Mouse (Mus musculus) left cerebral cortex, postnatal 10 days (tissue): ENCODE data around the gene Rasal3. TPM values are rescaled to one million over a fixed set of nuclear protein-coding genes. Genes with fewer than 3 reads are reported as not detected.

ENCODE experiments used
- DNase-seq, 2 experiments: peaks; one replicate each; pipeline ENCODE4 v3.0.0; 2021 to 2022; ENCODE audit warnings: low spot score in 2 of 2, mixed read lengths in 1 of 2; ENCODE audit errors: extremely low spot score in 1 of 2
- intact Hi-C: fragments of 180-260 bp; cut with DNase I; formaldehyde crosslinking; loops from one replicate; pipeline ENCODE4 v1.15.1; 2025
- total RNA-seq, 2 experiments: library from RNA; stranded (reverse); gene quantifications; 2 replicates each; pipeline ENCODE4 v1.2.3; 2021

Gene Rasal3
- total RNA-seq, 2 experiments from 2014 or later = 2.9 to 3.4 TPM

DNA sequence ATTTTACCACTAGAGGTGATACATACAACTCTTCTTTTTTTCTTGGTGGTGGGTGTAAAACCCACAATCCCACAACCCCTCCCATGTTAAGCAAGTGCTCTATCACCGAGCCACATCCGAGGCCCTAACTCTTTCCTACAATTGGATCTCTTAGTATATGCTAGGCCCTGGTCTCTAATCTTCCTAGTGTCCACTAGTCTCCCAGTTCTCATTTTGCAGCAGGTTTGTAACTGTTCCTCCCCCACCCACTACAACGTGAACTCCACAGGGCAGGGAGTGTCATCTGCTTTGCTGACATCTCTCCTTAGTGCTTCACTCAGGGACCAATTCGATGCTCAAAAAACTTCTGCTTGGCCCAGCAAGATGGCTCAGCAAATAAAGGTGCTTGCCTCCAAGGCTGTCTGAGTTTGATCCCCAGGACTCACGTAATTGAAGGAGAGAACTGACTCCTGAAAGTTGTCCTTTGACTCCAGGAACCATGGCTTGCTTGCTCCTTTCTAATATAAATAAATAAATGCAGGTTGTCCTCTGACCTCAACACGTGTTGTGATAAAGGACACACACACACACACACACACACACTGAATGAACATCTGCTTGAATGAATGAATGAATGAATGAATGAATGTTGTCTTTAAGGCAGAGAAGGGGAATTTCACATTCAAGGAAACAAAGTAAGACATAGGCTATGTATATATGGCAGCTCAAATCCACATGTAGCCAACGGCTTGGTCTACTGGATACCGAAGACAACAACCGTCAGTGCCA, 1.2 kb downstream of the Rasal3 start:
- DNase-seq = no peak
- intact Hi-C loops = no loop called here

DNA sequence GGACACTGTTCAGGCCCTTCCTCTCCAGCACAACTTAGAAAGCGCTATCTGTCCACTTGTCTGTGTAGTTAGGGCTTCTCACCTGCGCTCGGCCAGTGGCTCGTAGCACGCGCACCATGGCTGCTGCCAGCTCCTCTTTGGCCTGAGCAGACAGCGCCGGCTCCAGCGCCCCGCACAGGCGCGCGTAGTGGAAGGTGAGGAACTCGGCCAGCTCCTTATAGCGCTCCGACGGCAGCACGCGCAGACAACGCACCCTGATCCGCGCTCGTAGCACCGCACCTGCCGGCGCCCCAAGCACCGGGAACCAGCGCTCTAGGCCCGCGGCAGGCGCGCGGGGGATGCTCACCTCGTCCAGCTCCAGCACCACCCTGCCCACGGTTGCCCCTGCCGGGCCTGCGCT, 7.1 kb downstream of the Rasal3 start:
- intact Hi-C loops = no loop called here
- DNase-seq = no peak

DNA sequence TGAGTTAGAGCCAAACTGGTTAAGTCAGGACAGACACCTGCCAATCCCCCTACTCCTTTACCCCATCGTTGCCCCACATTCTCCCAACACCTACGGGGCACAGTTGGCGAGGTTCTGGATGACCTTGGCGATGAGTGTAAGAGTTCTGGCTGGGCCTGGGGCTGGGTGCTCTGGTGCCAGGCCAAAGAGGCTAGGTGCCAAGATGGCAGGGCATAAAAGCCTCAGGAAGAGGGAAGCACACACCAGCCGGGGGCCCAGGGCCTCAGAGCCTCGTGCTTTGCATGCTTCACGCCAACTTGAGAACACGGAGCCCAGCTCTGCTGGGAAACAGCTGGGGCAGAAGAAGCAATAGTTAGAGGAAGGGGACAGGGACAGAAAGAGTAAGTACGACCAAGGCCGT, 9.4 kb downstream of the Rasal3 start:
- intact Hi-C loops = no loop called here

DNA sequence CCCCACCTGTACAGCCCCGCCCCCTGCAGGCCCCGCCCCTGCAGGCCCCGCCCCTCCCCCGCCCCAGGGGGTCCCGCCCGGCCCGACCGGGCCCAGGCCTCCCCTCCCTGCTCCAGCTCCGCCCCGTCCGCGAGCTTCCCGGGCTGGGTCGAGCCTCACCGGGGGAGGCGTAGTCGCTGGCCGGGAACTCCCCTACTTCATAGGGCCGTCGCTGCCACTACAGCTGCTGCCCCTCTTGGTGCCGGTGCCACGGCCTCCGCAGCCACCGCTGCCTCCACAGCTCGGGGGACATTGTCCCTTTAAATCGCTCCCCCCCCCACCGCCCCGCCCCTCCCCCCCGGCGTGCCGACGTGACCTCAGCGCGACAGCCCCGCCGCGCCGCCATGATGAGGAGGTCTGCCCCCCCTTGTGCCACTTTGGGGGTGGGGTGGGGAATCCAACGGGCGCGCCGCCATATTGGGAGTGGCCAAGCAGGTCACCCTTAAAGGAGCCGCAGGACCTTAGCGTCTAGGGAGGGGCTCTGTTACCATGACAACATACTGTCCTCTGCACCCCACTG, 14.2 kb downstream of the Rasal3 start, which contains the start of gene Wiz:
Wiz (minus strand) TSS at position 339 of the 559 bp plus-strand sequence.
- DNase-seq = peak; percentile 91 to 97
- intact Hi-C loops = loop anchor here (5.0 kb wide), 1 partner anchor 108 kb away; no protein-coding TSS in a partner anchor

More for the DNA sequence above, 9.4 kb downstream of the Rasal3 start:
- no peak for DNase-seq

DNA sequence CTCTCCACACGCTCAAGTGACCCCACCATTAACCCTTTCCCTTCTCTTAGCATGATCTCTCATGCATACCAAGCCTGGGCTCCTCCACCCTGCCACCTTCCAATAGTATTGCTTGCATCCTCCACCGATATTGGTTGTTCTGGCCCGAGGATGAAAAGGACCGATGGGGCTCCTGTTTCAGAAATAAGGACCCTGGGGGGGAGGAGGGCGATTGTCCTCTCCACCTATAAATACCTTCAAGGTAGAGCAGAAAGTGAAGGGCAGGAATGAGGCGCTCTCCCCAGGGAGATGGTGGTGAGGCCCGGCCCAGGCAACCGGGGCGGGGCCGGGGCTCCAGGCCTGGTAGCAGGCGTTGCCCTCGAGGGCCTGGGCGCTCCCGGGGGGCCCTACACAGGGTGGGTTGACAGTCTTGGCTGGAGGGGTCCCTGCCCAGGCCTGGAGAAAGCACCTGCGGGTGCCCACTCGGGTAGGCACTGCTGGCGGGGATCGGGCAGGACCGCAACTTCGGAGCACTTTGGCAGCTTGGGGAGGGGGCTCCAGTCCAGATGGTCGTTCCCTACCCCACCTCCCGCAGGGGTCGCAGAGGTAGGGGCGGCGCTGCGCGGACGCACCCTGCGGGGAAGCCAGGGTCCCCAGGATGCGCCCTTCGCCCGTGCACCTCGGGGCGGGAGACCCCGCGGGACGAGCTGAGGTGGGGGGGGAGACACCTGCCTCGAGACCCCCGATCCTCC, 14.8 kb downstream of the Rasal3 start:
- no peak for DNase-seq
- intact Hi-C loops = loop anchor here (5.0 kb wide), 1 partner anchor 109 kb away; no protein-coding TSS in a partner anchor

DNA sequence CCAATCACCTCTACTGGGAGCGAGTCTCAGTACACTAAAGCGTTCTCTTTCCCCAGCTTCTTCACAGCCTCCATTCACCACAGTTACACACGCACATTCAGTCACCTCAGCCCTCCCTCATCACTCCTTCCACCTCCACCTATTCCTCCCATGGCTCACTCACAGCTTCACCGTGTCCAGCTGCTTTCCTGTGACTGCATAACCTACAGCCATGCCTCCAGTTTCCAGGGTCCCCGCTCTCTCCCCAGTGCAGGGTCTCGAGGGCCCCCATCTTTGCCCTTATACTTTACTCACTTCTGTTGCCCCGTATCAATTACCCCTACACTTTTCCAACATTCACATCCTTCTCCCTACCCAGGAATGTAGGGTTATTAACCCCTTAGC, 15.4 kb downstream of the Rasal3 start:
- intact Hi-C loops = loop anchor here (5.0 kb wide), 1 partner anchor 109 kb away; no protein-coding TSS in a partner anchor
- DNase-seq = no peak

DNA sequence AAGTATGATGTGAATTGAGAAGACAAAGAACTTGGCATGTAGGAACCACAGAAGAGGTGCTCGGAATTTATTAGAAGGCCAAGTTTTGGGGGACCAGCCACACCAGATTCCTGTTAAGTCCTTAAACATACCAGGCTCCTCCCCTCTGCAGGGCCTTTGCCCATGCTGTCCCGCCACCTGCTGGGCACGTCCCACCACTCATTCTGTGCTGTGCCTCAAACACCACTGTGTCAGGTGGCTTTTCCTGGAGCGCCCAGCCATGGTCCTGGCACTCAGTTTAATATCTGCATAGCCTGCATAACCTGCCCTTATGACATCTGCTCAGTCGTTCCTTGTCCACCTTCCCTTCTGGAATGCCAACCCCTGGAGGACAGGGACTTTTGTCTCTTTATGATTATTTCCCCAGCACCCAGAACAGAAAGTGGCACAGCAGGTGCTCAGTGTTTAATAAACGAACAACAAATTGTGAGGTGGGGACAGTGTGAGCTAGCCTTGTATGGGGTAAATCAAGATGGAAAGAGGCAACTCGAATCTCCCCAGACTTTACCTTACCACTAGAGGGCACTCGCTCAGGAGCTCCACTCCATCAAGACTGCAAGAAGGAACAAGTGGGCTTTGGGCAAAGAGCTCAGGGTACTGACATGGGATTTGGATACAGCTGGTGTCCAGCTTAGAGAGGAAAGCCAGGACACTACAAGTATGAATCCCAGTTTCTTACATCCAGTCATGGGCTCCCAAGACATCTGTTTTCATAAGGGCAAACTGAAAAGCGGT, 16.5 kb downstream of the Rasal3 start:
- intact Hi-C loops = loop anchor here (5.0 kb wide), 1 partner anchor 110 kb away; no protein-coding TSS in a partner anchor
- DNase-seq = no peak

DNA sequence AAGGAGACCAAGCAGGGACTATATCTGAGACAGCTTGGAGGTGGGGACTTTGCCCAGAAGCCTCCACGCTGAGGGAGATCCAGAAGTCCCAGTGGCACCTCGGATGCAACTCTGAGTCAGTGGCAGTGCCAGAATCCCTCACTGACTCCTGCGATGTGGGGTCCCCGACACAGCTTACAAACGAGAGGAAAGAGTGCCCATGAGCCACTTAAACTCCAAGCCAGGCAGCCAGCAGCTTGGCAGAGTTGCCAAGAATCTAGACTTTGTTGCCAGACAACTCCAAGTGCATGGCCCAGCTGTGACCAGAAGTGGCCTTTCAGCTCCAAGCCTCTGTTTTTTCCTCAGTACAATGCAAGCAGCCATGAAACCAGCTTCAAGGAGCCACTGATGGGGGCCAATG, 19.7 kb downstream of the Rasal3 start:
- intact Hi-C loops = no loop called here

DNA sequence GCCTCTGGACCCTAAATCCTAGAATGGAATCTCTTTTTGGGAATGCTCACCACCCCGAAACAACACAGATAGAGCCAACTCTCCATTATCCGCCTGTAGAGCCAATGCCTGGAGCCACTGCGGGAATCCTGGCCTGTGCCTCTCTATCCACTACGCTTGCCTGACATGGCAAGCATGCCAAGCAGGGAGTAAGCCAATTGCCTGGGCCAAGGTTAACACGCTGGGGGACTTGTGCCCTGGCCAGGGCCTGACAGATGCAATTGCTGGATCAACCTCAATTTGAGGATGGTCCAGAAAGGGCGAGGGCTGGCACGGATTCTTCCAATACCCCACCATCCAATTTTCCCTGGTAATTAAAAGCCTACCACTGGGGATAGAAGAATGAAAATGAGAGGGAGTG, 20.8 kb downstream of the Rasal3 start:
- intact Hi-C loops = no loop called here

More for the DNA sequence above, 19.7 kb downstream of the Rasal3 start:
- DNase-seq = no peak

DNA sequence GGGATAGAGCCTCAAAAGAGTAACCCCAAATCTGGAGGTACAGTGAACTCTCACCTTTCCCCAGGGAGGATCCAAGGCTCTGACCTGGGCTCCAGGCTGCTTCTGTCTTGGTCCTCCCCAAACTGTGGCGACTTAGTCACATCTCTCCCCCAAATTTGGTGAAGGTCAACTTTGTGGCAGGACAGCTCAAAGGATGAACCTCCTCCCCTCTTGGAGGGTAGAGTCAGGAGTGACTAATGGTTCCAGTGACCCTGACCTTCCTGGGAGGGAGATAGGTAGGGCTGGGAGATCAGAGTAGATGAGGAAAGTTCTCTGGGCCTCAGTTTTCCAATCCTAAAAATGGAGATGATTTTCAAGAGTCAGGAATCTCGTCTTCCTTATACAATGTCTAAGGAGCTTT, 24.6 kb downstream of the Rasal3 start:
- intact Hi-C loops = no loop called here
- DNase-seq = no peak

More for the DNA sequence above, 20.8 kb downstream of the Rasal3 start:
- no peak for DNase-seq

DNA sequence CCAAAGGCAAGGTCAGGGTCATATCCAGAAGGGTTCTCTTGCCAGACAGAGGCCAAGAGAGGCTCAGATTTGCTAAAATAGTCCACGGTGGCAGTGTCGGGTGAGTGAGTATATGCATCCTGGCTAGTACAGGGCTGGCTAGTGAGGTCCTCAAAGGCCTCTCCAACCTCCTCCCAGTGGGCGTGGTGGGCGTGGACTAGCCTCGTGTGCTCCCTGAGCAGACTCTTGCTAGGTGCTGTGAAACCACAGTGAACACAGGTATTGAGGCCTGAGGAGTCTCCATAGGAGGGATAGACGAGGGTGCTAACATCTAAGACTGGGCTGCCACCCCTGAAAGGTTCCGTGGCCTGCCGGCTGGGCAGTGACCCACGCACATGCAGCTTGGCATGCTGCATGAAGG, 26.2 kb downstream of the Rasal3 start:
- intact Hi-C loops = no loop called here
- DNase-seq = no peak

DNA sequence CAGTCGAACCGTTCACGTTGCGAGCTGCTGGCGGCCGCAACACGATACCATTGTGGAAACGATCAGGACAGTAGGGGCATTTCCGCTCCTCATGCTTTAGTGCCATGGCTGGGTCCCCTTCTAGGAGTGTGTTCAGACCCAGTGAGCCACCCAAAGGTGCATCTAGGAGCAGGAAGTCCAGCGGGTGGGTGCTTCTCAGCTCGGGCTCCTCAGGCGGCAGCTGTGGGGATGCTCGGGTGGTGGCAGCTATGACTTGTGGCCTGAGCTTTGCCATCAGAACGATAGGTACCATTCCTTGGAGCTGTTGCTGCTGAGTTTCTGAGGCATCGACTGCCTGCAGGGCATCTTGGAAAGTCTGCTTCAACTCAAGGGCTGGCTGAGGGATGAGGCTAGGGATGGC, 26.9 kb downstream of the Rasal3 start:
- no peak for DNase-seq
- intact Hi-C loops = no loop called here

DNA sequence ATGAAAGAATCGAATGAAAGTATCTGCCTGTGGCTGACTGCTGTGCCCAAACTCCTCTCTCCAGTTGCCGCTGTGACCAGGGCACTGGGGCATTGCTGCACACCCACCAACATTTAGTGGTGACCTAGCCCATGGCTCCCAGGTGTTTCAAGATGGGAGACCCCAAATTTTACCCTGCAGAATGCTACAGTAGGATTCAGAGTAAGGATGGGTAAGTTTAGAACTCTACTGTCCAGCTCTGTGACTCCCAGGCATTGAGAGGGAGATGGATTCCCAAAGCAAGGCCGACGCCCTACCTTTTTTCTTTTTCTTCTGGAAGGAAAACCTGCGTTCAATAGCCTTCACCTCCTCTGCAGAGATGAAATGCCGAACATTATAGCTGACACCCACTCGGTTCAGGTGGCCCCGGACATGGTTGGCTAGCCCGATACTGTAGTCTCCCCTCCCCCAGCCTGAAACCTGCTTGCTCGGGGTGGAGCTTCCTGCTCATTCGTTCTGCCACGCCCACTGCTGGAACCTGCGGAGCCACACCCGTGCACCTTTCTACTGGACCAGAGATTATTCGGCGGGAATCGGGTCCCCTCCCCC, 34.3 kb downstream of the Rasal3 start:
- intact Hi-C loops = no loop called here
- no peak for DNase-seq

DNA sequence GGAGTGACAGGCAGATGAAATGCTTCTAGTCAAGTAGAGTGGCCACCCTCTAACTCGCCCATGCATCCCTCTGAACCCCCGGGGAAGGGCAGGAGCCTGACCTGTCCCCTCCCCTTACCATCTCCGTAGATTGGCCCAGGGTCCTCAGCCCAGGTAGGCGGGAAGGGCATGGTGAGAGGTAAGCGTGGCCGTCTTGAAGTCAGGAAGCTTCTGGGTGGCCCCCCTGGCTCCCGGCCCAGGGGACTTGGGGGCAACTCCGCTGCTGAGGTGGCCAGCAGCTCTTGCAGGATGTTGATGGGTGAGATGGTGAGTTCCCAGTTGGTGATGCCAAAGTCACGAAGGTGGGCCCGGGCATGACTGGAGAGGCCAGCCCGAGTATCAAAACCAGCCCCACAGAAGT, 35.7 kb downstream of the Rasal3 start:
- intact Hi-C loops = loop anchor here (2.0 kb wide), 1 partner anchor 13 kb away; no protein-coding TSS in a partner anchor
- DNase-seq = no peak

DNA sequence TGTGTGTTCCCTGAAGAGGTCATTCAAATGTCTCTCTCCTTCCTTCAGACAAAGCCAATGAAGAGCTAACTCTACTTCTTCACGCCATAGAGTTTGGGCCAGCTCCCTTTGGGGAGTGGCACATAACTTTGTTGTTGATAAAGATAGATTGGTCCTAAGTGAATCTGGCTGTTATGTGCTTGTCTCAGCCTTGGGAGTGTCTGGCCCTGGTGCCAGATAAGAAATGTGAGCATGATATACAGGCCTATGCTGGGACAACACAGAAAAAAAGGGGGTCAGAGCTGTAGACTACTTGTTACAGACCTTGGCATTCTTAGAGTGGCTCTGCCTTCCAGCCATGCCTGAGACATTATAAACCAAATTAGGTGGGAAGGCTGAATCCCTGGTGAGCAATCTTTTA, 38.1 kb downstream of the Rasal3 start:
- intact Hi-C loops = no loop called here
- no peak for DNase-seq

DNA sequence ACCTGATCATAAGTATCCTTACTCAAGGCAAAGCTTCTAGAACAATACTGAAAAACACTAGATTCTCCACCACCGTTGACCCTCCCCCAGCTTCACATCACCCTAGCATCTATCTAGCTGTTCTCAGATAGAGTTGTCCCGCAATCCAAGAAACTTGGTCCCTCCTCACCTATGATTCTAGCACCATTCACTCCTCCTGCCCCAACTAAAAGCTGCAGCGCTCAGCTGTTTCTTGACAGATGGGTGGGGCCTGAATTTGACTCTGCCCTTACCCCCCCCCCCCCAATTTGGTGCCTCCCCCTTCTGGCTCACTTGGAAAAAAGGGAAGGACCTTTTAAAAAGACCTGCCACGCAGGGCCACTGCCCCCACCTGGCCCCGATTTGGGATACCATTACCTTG, 38.5 kb downstream of the Rasal3 start:
- intact Hi-C loops = no loop called here
- DNase-seq = no peak

DNA sequence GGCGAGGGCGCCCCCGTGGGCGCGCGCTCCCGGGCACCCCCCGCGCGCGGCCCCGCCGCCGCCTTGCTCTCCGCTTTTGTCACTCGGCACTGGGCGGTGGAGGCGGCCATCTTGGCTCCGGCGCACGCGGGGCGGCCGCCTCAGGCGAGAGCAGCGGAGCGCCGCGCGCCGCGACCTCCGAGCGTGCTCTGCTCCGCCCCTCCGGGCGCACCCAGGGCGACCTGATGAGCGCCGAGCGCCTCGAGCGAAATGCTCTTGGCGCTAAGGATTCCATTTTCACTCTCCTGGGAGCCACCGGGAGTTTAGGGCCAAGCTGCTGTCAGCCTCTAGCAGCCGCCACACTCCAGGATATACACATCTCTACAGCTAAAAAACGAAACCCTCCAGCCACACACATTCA, 39.1 kb downstream of the Rasal3 start:
- DNase-seq = peak; percentile 77 to 94
- intact Hi-C loops = no loop called here

DNA sequence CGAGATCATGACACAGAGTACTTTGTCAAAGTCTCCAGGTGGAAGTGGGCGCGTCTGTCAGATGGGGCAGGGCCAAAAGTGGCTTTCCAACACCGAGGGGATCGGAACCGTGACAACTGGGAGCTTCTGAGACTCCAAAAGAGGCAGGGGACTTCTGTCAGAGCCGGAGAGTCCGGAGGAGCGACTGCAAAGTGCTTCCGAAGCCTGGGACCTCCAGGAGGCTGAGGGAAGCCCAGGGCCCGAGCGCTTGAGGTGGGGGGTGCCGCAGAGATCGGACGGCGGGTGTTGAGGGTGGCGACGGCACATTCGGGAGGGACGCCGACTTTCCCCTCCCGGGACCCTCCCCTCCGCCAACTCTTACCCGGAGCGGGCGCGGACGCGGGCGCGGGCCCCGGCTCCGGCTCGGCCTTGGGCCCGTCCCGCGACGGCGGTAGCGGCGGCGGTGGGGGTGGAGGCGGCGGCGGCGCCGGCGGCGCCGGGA, 39.5 kb downstream of the Rasal3 start:
- peak in 1 of 2 experiments; percentile 38 for DNase-seq

More for the DNA sequence above, 39.5 kb downstream of the Rasal3 start:
- intact Hi-C loops = no loop called here
